Mouse (Mus musculus): ENCODE measurements around the gene Fastk. TPM values are rescaled to one million over a fixed set of nuclear protein-coding genes. Genes with fewer than 3 reads are reported as not detected.

Fastk gene
- polyA plus RNA-seq, 1 experiment from 2014 or later = 65.1 TPM

DNA sequence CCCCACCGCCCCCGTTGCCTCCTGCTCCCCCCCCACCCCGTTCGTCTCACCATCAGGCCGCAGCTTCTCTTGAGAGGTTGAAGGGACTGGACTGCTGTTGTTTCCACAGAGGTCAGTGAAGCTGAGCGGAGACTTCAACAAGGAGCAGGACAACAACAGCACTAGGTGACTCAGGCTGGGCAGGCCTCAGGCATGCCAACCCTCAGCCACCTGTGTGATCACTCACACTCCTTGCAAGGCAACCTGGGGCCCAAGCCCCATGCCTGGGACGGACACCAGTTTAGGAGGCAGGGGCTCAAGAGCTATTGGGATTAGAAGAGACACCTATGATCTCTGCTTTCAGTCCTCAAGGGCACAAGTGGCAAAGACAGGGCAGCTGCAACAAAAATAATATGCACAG, 53.2 kb downstream of the Fastk start, which contains the start of gene Atg9b:
Atg9b (minus strand) TSS at position 280 of the 400 bp plus-strand sequence.
- DNase-seq (ENCODE audit: low spot score) (no peak), ATAC-seq (no peak)
- H3K27me3 ChIP-seq (replicated peaks; ENCODE audit: insufficient read depth, low read length) = peaks cover 7% of the 10 kb centered on the region; the same call in 1 of the 2 replicates
- no peak within 1 kb of the TSS for H3K4me3 ChIP-seq (ENCODE audit: low read depth, low read length)
- H3K9me3 ChIP-seq (ENCODE audit: low read length) = no peaks in the 10 kb centered on the region
- H3K4me2 ChIP-seq (replicated peaks; ENCODE audit: low read depth, low read length) = no peak within 1 kb of the TSS
- no peaks in the 10 kb centered on the region for H3K36me3 ChIP-seq (ENCODE audit: insufficient read depth, low read length)
- no peak within 1 kb of the TSS for H3K9ac ChIP-seq (replicated peaks; ENCODE audit: low read depth)
- WGBS = 83% methylated on average over 2 of the region's 7 CpGs
- no peak within 1 kb of the TSS for H3K27ac ChIP-seq (ENCODE audit: low read length)
- TF ChIP-seq CTCF (IDR thresholded peaks at IDR 0.05) = no peak
- TF ChIP-seq EP300 (IDR thresholded peaks at IDR 0.05) = no peak
- peaks cover 16% of the 10 kb centered on the region for H3K4me1 ChIP-seq (ENCODE audit: insufficient read depth, low read depth, low read length)

- Histone ChIP-seq H3K4me3 (ENCODE audit: low read depth, low read length) (no peak overlapping the region), H3K9ac (replicated peaks; ENCODE audit: low read depth) (no peak overlapping the region), H3K9me3 (ENCODE audit: low read length) (no peaks in the 10 kb centered on the region), H3K4me2 (replicated peaks; ENCODE audit: low read depth, low read length) (no peak overlapping the region), H3K27me3 (replicated peaks; ENCODE audit: insufficient read depth, low read length) (peaks cover 7% of the 10 kb centered on the region; the same call in 1 of the 2 replicates), H3K27ac (ENCODE audit: low read length) (no peak overlapping the region), H3K4me1 (ENCODE audit: insufficient read depth, low read depth, low read length) (peaks cover 16% of the 10 kb centered on the region), H3K36me3 (ENCODE audit: insufficient read depth, low read length) (no peaks in the 10 kb centered on the region)
- DNase-seq (ENCODE audit: low spot score) (no peak), ATAC-seq (no peak)
- 68% methylated on average over 4 of the region's 4 CpGs for WGBS
- no peak for TF ChIP-seq EP300 (IDR thresholded peaks at IDR 0.05)
- no peak for TF ChIP-seq CTCF (IDR thresholded peaks at IDR 0.05)
Measured at GRCm38 (mm10) chr5:24389658-24390020, 55.4 kb downstream of the Fastk start.

DNA sequence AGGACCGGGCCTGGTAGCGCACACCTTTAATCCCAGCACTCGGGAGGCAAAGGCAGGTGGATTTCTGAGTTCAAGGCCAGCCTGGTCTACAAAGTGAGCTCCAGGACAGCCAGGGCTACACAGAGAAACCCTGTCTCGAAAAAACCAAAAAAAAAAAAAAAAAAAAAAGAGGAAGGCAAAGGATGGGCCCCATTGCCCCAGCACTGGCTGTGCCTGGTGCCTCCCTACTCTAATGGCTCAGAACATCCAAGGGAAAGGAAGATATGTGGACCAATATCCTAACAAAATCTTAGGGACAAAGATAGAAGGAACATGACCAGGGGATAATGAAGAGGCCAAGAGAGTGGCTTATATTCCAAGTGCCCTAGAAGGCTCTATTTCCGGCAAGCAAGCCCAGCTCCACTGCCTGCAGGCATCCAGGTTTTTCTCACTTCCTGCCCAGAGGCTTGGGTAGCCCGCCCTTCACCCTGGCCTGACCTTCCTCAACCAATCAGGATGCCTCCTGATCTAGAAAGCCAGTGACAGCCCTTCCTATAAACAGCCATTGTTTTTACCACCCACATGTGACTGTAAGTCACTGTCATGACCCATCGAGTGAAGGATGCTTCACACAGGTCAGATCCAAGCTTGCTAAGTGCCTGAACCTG, 56.0 kb downstream of the Fastk start:
- peaks cover 17% of the 10 kb centered on the region for H3K4me1 ChIP-seq (ENCODE audit: insufficient read depth, low read depth, low read length)
- no peak overlapping the region for H3K4me2 ChIP-seq (replicated peaks; ENCODE audit: low read depth, low read length)
- 59% methylated on average over 6 of the region's 7 CpGs for WGBS
- no peak overlapping the region for H3K27ac ChIP-seq (ENCODE audit: low read length)
- ATAC-seq = peak; percentile 33
- no peak for TF ChIP-seq CTCF (IDR thresholded peaks at IDR 0.05)
- no peak for TF ChIP-seq EP300 (IDR thresholded peaks at IDR 0.05)
- peak; percentile 72 for DNase-seq (ENCODE audit: low spot score)
- H3K9me3 ChIP-seq (ENCODE audit: low read length) = no peaks in the 10 kb centered on the region
- no peak overlapping the region for H3K4me3 ChIP-seq (ENCODE audit: low read depth, low read length)
- peaks cover 7% of the 10 kb centered on the region; the same call in 1 of the 2 replicates for H3K27me3 ChIP-seq (replicated peaks; ENCODE audit: insufficient read depth, low read length)
- H3K36me3 ChIP-seq (ENCODE audit: insufficient read depth, low read length) = no peaks in the 10 kb centered on the region
- no peak overlapping the region for H3K9ac ChIP-seq (replicated peaks; ENCODE audit: low read depth)

Other genes starting within 250 kb of the Fastk start
- 5.0 and 5.8 TPM in 2 replicates for gene Kcnh2, start 93.7 kb downstream of the Fastk start, polyA plus RNA-seq (2015; fragmentation: Nextera tagmentation; extraction: Ambion mirVana)
- gene Nos3, start 80.5 kb downstream of the Fastk start, polyA plus RNA-seq (2015; fragmentation: Nextera tagmentation; extraction: Ambion mirVana) = 20.3 and 26.5 TPM in 2 replicates
- 0.54 and 0.94 TPM in 2 replicates for gene Atg9b, start 53.1 kb downstream of the Fastk start, polyA plus RNA-seq (2015; fragmentation: Nextera tagmentation; extraction: Ambion mirVana)
- 22.4 and 25.6 TPM in 2 replicates for gene Abcb8, start 51.6 kb downstream of the Fastk start, polyA plus RNA-seq (2015; fragmentation: Nextera tagmentation; extraction: Ambion mirVana)
- gene Asic3, start 31.9 kb downstream of the Fastk start, polyA plus RNA-seq (2015; fragmentation: Nextera tagmentation; extraction: Ambion mirVana) = 0.07 and 0.29 TPM in 2 replicates
- gene Cdk5, start 21.8 kb downstream of the Fastk start, polyA plus RNA-seq (2015; fragmentation: Nextera tagmentation; extraction: Ambion mirVana) = 31.1 and 31.6 TPM in 2 replicates
- gene Slc4a2, start 21.4 kb downstream of the Fastk start, polyA plus RNA-seq (2015; fragmentation: Nextera tagmentation; extraction: Ambion mirVana) = 28.9 and 35.0 TPM in 2 replicates
- gene Tmub1, start 2.6 kb upstream of the Fastk start, polyA plus RNA-seq (2015; fragmentation: Nextera tagmentation; extraction: Ambion mirVana) = 16.6 and 17.7 TPM in 2 replicates
- 44.7 and 51.2 TPM in 2 replicates for gene Agap3, start 6.9 kb upstream of the Fastk start, polyA plus RNA-seq (2015; fragmentation: Nextera tagmentation; extraction: Ambion mirVana)
- 0.06 TPM in 1 of 2 replicates, not detected in the other for gene Gbx1, start 81.9 kb upstream of the Fastk start, polyA plus RNA-seq (2015; fragmentation: Nextera tagmentation; extraction: Ambion mirVana)
- gene Asb10, start 95.7 kb upstream of the Fastk start, polyA plus RNA-seq (2015; fragmentation: Nextera tagmentation; extraction: Ambion mirVana) = 0.21 and 0.29 TPM in 2 replicates
- not detected in 2 replicates for gene 4931409K22Rik, start 111.5 kb upstream of the Fastk start, polyA plus RNA-seq (2015; fragmentation: Nextera tagmentation; extraction: Ambion mirVana)
- gene Abcf2, start 132.2 kb upstream of the Fastk start, polyA plus RNA-seq (2015; fragmentation: Nextera tagmentation; extraction: Ambion mirVana) = 47.7 TPM in 2 replicates
- gene Chpf2, start 141.5 kb upstream of the Fastk start, polyA plus RNA-seq (2015; fragmentation: Nextera tagmentation; extraction: Ambion mirVana) = 18.3 and 22.5 TPM in 2 replicates
- 8.0 and 12.1 TPM in 2 replicates for gene Smarcd3, start 179.1 kb upstream of the Fastk start, polyA plus RNA-seq (2015; fragmentation: Nextera tagmentation; extraction: Ambion mirVana)
- 33.0 and 34.5 TPM in 2 replicates for gene Nub1, start 240.2 kb upstream of the Fastk start, polyA plus RNA-seq (2015; fragmentation: Nextera tagmentation; extraction: Ambion mirVana)